Mouse (Mus musculus) kidney, embryonic 15.5 days (tissue): ENCODE results near the gene Cys1. TPM values are rescaled to one million over a fixed set of nuclear protein-coding genes. Genes with fewer than 3 reads are reported as not detected.

Source experiments
- ATAC-seq: fragments of 200-750 bp; cut with Nextera tagmentation; replicated peaks from 2 replicates; pipeline ENCODE4 v1.8.0; 2017; ENCODE audit warnings: moderate TSS enrichment; ENCODE audit not compliant: low FRiP score
- H3K27ac ChIP-seq: fragments of 300-500 bp; sonication (generic); 2 replicates; pipeline ENCODE4 v1.5.1; 2015; ENCODE audit warnings: mild to moderate bottlenecking, inconsistent platforms
- H3K27me3 ChIP-seq: fragments of 300-500 bp; sonication (generic); 2 replicates; pipeline ENCODE4 v1.6.1; 2015; ENCODE audit warnings: inconsistent platforms
- H3K36me3 ChIP-seq: fragments of 300-500 bp; sonication (generic); 2 replicates; pipeline ENCODE4 v1.6.1; 2015; ENCODE audit warnings: inconsistent platforms
- H3K4me1 ChIP-seq: fragments of 300-500 bp; sonication (generic); 2 replicates; pipeline ENCODE4 v1.6.1; 2015; ENCODE audit warnings: inconsistent platforms
- H3K4me2 ChIP-seq: fragments of 300-500 bp; sonication (generic); 2 replicates; pipeline ENCODE4 v1.6.1; 2015; ENCODE audit warnings: moderate library complexity, mild to moderate bottlenecking, inconsistent platforms
- H3K4me3 ChIP-seq: fragments of 300-500 bp; sonication (generic); replicated peaks from 2 replicates; pipeline ENCODE4 v1.5.1; 2015; ENCODE audit warnings: mild to moderate bottlenecking, inconsistent platforms
- H3K9ac ChIP-seq: fragments of 300-500 bp; sonication (generic); 2 replicates; pipeline ENCODE4 v1.6.1; 2015; ENCODE audit warnings: mild to moderate bottlenecking, inconsistent platforms
- H3K9me3 ChIP-seq: fragments of 300-500 bp; sonication (generic); replicated peaks from 2 replicates; pipeline ENCODE4 v1.6.1; 2016; ENCODE audit warnings: inconsistent platforms
- WGBS: fragments of 180-500 bp; shearing (Covaris S2); methylation state at CpG from one replicate; pipeline ENCODE4 v1.1.7; 2015; ENCODE audit warnings: mixed read lengths; 5-methylcytosine and 5-hydroxymethylcytosine counted together
- polyA plus RNA-seq: library from polyadenylated mRNA; unstranded; fragments of >200 nt; fragmentation: Nextera tagmentation; extraction: Ambion mirVana; gene quantifications from 2 replicates; pipeline ENCODE4 v1.2.1, GENCODE M21; 2015

Cys1 gene
- polyA plus RNA-seq, 1 experiment from 2014 or later = 10.8 TPM

- Histone ChIP-seq H3K9me3 (no peaks in the 10 kb centered on the region), H3K4me3 (no peak overlapping the region), H3K27ac (no peak overlapping the region), H3K27me3 (no peaks in the 10 kb centered on the region), H3K36me3 (no peaks in the 10 kb centered on the region), H3K4me2 (no peak overlapping the region), H3K9ac (no peak overlapping the region), H3K4me1 (no peaks in the 10 kb centered on the region)
- 80% methylated on average over 4 of the region's 4 CpGs for WGBS
- no peak for ATAC-seq
Measured at GRCm38 (mm10) chr12:24634212-24634611, 47.4 kb downstream of the Cys1 start.

DNA sequence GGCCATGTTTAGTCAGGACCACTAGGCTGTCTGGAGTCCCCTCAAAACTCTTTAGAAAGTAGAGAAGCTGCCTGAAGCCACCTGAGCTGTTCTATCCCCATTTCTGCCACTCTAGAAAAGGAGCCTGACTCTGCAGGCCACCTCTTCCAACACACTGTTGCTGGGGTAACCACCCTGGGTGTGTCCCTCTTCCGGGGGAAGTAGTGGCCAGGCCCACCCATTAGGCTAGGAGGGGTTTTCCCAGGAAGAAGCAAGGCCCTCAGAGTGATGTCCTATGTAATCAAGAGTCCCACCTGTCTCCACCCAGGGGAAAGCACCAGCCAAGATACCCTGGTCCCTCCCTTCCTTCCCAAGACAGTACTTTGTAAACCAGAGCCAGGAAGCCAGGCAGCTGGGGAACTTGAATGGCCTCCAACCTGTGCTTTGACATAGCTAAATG lies 47.8 kb downstream of the Cys1 start:
- H3K9ac ChIP-seq = no peak overlapping the region
- H3K27me3 ChIP-seq = no peaks in the 10 kb centered on the region
- H3K4me2 ChIP-seq = no peak overlapping the region
- H3K4me1 ChIP-seq = no peaks in the 10 kb centered on the region
- WGBS = 74% methylated on average over 1 of the region's 1 CpGs
- no peak for ATAC-seq
- no peaks in the 10 kb centered on the region for H3K36me3 ChIP-seq
- no peaks in the 10 kb centered on the region for H3K9me3 ChIP-seq
- no peak overlapping the region for H3K4me3 ChIP-seq
- no peak overlapping the region for H3K27ac ChIP-seq

- H3K27ac ChIP-seq = no peak overlapping the region
- H3K27me3 ChIP-seq = no peaks in the 10 kb centered on the region
- H3K9ac ChIP-seq = no peak overlapping the region
- no peaks in the 10 kb centered on the region for H3K9me3 ChIP-seq
- H3K4me1 ChIP-seq = no peaks in the 10 kb centered on the region
- WGBS = 61% methylated on average over 4 of the region's 4 CpGs
- no peak overlapping the region for H3K4me3 ChIP-seq
- ATAC-seq = no peak
- H3K36me3 ChIP-seq = no peaks in the 10 kb centered on the region
- H3K4me2 ChIP-seq = no peak overlapping the region
Measured at GRCm38 (mm10) chr12:24632404-24632803, 49.2 kb downstream of the Cys1 start.

DNA sequence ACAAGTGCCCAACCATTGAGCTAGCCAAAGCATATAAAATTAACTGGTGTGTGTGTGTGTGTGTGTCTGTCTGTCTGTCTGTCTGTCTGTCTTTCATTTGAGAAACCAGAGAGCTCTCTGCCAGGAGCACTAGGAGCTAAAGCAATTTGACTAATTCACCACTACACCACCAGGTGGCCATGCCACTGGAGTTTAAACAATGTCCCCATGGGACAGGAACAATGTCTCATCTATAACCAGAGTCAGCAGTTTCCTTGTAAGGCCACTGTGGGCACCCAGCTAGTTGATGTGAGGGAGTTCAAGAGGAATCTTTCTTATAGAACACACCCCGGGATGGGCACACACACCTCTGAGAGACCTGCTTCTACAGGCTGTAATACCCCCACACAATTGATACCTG lies 51.4 kb downstream of the Cys1 start:
- Histone ChIP-seq H3K27me3 (no peaks in the 10 kb centered on the region), H3K9ac (no peak overlapping the region), H3K4me2 (no peak overlapping the region), H3K36me3 (no peaks in the 10 kb centered on the region), H3K27ac (no peak overlapping the region), H3K9me3 (no peaks in the 10 kb centered on the region), H3K4me1 (no peaks in the 10 kb centered on the region), H3K4me3 (no peak overlapping the region)
- no peak for ATAC-seq
- 80% methylated on average over 1 of the region's 1 CpGs for WGBS

DNA sequence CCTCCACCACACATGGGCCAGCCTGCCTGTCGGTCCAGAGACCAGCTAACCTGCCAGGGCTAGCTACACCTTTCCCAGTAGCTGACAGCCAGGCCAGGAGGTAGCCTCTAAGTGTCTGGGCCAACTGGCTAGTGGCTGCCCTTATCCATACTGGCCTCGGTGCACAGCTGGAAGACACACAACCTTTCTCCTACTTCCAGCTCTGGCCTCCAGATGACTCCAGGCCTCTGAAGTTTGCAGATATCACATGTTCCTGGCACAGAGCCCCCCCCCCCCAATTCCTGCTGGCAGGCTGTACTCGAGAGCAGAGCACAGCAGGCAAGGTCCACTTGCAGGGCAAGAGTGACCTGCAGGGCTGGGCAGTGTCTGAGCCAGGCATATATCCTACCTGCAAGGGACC lies 54.4 kb downstream of the Cys1 start:
- Histone ChIP-seq H3K9me3 (no peaks in the 10 kb centered on the region), H3K4me3 (no peak overlapping the region), H3K4me1 (no peaks in the 10 kb centered on the region), H3K27ac (no peak overlapping the region), H3K9ac (no peak overlapping the region), H3K4me2 (no peak overlapping the region), H3K27me3 (no peaks in the 10 kb centered on the region), H3K36me3 (no peaks in the 10 kb centered on the region)
- WGBS = 78% methylated on average over 3 of the region's 3 CpGs
- ATAC-seq = no peak

DNA sequence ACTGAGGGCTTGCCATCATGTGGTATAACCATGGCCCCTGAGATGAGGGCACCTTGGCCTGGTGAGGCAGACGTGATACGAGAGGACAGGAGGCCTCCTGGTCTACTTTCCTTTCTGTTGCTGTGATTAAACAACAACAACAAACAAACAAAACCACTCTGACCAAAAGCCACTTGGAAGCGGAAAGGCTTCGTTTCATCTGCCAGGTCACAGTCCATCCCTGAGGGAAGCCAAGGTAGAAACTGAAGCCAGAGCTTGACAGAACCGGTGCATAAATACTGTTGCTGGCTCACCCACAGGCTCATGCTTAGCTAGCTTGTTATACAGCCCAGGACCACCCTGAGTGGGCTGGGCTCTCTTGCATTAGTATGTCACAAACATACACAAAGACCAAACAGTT lies 55.2 kb downstream of the Cys1 start:
- Histone ChIP-seq H3K4me3 (no peak overlapping the region), H3K4me2 (no peak overlapping the region), H3K9ac (no peak overlapping the region), H3K27ac (no peak overlapping the region), H3K27me3 (no peaks in the 10 kb centered on the region), H3K4me1 (no peaks in the 10 kb centered on the region), H3K9me3 (no peaks in the 10 kb centered on the region), H3K36me3 (no peaks in the 10 kb centered on the region)
- no peak for ATAC-seq
- WGBS = 89% methylated on average over 5 of the region's 5 CpGs

DNA sequence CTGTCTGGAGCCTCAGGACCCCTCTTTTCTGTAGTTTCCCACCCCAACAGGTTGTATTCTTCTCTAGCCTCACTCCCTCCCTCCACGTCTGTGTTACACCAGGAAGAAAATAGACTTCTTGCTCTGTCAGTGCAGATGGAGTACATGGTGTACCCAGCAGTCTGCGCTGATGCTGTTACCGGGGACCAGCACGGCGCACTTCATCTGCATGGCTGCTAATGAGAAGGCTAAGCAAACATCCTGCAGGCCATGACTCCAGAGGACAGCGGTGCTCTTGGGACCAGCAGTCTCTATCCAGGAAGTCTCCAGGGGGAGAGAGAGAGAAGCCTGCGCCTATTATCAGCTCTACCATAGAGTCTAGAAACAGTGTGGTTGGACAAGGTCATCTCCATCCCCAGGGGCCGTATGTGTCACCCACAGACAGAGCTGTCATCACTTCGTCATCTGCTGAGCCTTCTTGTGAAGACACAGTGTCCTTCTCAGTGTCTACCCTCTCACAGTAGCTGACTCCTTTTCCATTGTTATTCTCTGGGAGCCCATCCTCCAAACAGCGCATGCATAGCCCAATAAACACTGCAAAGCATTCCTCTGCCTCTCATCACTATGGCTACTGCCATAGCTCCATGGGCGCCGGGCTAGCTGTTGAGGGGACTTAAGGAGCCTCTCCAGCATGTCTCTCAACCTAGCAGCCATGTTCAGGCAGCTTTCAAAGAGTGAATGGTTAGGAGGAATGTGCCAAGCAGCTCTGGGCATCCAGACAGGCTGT lies 57.9 kb downstream of the Cys1 start:
- Histone ChIP-seq H3K4me1 (peaks cover 2% of the 10 kb centered on the region; the same call in 1 of the 2 replicates), H3K9me3 (no peaks in the 10 kb centered on the region), H3K27ac (no peak overlapping the region), H3K36me3 (no peaks in the 10 kb centered on the region), H3K4me3 (no peak overlapping the region), H3K4me2 (no peak overlapping the region), H3K27me3 (no peaks in the 10 kb centered on the region), H3K9ac (no peak overlapping the region)
- ATAC-seq = no peak
- 79% methylated on average over 12 of the region's 12 CpGs for WGBS

- H3K4me3 ChIP-seq = no peak overlapping the region
- peaks cover 6% of the 10 kb centered on the region; the same call in 1 of the 2 replicates for H3K4me1 ChIP-seq
- no peak overlapping the region for H3K27ac ChIP-seq
- no peaks in the 10 kb centered on the region for H3K27me3 ChIP-seq
- ATAC-seq = no peak
- H3K4me2 ChIP-seq = no peak overlapping the region
- no peaks in the 10 kb centered on the region for H3K36me3 ChIP-seq
- 81% methylated on average over 4 of the region's 4 CpGs for WGBS
- no peaks in the 10 kb centered on the region for H3K9me3 ChIP-seq
- no peak overlapping the region for H3K9ac ChIP-seq
Measured at GRCm38 (mm10) chr12:24619436-24619835, 62.2 kb downstream of the Cys1 start.

Other genes starting within 250 kb of the Cys1 start
- gene Taf1b, start 183.5 kb downstream of the Cys1 start, polyA plus RNA-seq = 31.0 and 32.6 TPM in 2 replicates
- 1.8 and 1.9 TPM in 2 replicates for gene Grhl1, start 109.5 kb downstream of the Cys1 start, polyA plus RNA-seq
- 12.4 and 13.2 TPM in 2 replicates for gene Klf11, start 30.5 kb downstream of the Cys1 start, polyA plus RNA-seq
- gene Rrm2, start 26.4 kb upstream of the Cys1 start, polyA plus RNA-seq = 246 and 248 TPM in 2 replicates
- gene Mboat2, start 149.1 kb upstream of the Cys1 start, polyA plus RNA-seq = 41.1 and 42.2 TPM in 2 replicates